Mouse (Mus musculus) megakaryocyte, embryonic 14.5 days (primary cell): ENCODE data around the gene Wipf1. TPM values are rescaled to one million over a fixed set of nuclear protein-coding genes. Genes with fewer than 3 reads are reported as not detected.

Experiments
- H3K27me3 ChIP-seq: replicated peaks from 2 replicates; pipeline ENCODE3; 2012; ENCODE audit warnings: inconsistent platforms
- H3K36me3 ChIP-seq: replicated peaks from 2 replicates; pipeline ENCODE3; 2012; ENCODE audit warnings: low read length, inconsistent platforms, mixed read lengths
- H3K4me1 ChIP-seq: 2 replicates; pipeline ENCODE4 v1.6.1; 2012; ENCODE audit warnings: inconsistent platforms
- H3K4me3 ChIP-seq: replicated peaks from 2 replicates; pipeline ENCODE3; 2012; ENCODE audit warnings: moderate library complexity, mild to moderate bottlenecking, inconsistent platforms
- H3K9me3 ChIP-seq: 2 replicates; pipeline ENCODE4 v1.6.1; 2012; ENCODE audit warnings: inconsistent platforms
- FLI1 ChIP-seq: IDR thresholded peaks from 2 replicates; pipeline ENCODE4 v1.6.1; 2012; ENCODE audit warnings: low read length, inconsistent platforms, mixed read lengths
- GATA1 ChIP-seq: IDR thresholded peaks from 3 replicates; pipeline ENCODE4 v1.6.1; 2012; ENCODE audit warnings: mixed read lengths, low read length, inconsistent platforms, borderline replicate concordance
- polyA plus RNA-seq: library from polyadenylated mRNA; stranded (reverse); fragments of >175 nt; gene quantifications from 2 replicates; pipeline ENCODE4 v1.2.3, GENCODE M21; 2012; ENCODE audit warnings: low replicate concordance; ENCODE audit not compliant: insufficient read depth

Wipf1 gene
- polyA plus RNA-seq, 1 experiment, result 310 TPM

GRCm38 (mm10) chr2:73475519-73475918 is 54.0 kb downstream of the Wipf1 start:
- Histone ChIP-seq H3K27me3 (no peaks in the 10 kb centered on the region), H3K4me1 (peaks cover 98% of the 10 kb centered on the region), H3K9me3 (no peaks in the 10 kb centered on the region), H3K4me3 (peak overlapping the region; percentile 36), H3K36me3 (peaks cover 95% of the 10 kb centered on the region)
- TF ChIP-seq FLI1 (no peak), GATA1 (no peak)

- Histone ChIP-seq H3K36me3 (peaks cover 86% of the 10 kb centered on the region), H3K27me3 (no peaks in the 10 kb centered on the region), H3K4me1 (peaks cover 98% of the 10 kb centered on the region), H3K4me3 (no peak overlapping the region), H3K9me3 (no peaks in the 10 kb centered on the region)
- TF ChIP-seq FLI1, result no peak
Measured at GRCm38 (mm10) chr2:73472130-73472529, 57.4 kb downstream of the Wipf1 start.

- TF ChIP-seq GATA1, result peak; percentile 53; the same call in 1 of the 3 replicates
- no peak for TF ChIP-seq FLI1
- Histone ChIP-seq H3K4me3 (peak overlapping the region; percentile 88), H3K4me1 (peaks cover 98% of the 10 kb centered on the region), H3K27me3 (no peaks in the 10 kb centered on the region), H3K9me3 (no peaks in the 10 kb centered on the region), H3K36me3 (peaks cover 86% of the 10 kb centered on the region)
Measured at GRCm38 (mm10) chr2:73470146-73470630, 59.3 kb downstream of the Wipf1 start.

- no peaks in the 10 kb centered on the region for H3K9me3 ChIP-seq
- peaks cover 98% of the 10 kb centered on the region for H3K4me1 ChIP-seq
- peaks cover 83% of the 10 kb centered on the region for H3K36me3 ChIP-seq
- TF ChIP-seq GATA1, result no peak
- no peak for TF ChIP-seq FLI1
- peak overlapping the region; percentile 88 for H3K4me3 ChIP-seq
- no peaks in the 10 kb centered on the region for H3K27me3 ChIP-seq
Measured at GRCm38 (mm10) chr2:73469552-73469951, 60.0 kb downstream of the Wipf1 start.

GRCm38 (mm10) chr2:73468993-73469392 is 60.5 kb downstream of the Wipf1 start:
- Histone ChIP-seq H3K36me3 (peaks cover 78% of the 10 kb centered on the region), H3K27me3 (no peaks in the 10 kb centered on the region), H3K4me3 (peak overlapping the region; percentile 19), H3K9me3 (no peaks in the 10 kb centered on the region), H3K4me1 (peaks cover 98% of the 10 kb centered on the region)
- TF ChIP-seq GATA1 (no peak), FLI1 (no peak)

GRCm38 (mm10) chr2:73467071-73467851 is 62.3 kb downstream of the Wipf1 start:
- no peaks in the 10 kb centered on the region for H3K27me3 ChIP-seq
- H3K4me3 ChIP-seq, result peak overlapping the region; percentile 47
- TF ChIP-seq GATA1 (no peak), FLI1 (no peak)
- peaks cover 77% of the 10 kb centered on the region for H3K36me3 ChIP-seq
- H3K4me1 ChIP-seq, result peaks cover 100% of the 10 kb centered on the region
- no peaks in the 10 kb centered on the region for H3K9me3 ChIP-seq

- Histone ChIP-seq H3K9me3 (no peaks in the 10 kb centered on the region), H3K27me3 (no peaks in the 10 kb centered on the region), H3K36me3 (peaks cover 78% of the 10 kb centered on the region), H3K4me3 (no peak overlapping the region), H3K4me1 (peaks cover 100% of the 10 kb centered on the region)
- TF ChIP-seq GATA1, result no peak
- no peak for TF ChIP-seq FLI1
Measured at GRCm38 (mm10) chr2:73466481-73466880, 63.1 kb downstream of the Wipf1 start.

GRCm38 (mm10) chr2:73463431-73464194 is 65.9 kb downstream of the Wipf1 start:
- H3K4me3 ChIP-seq, result peak overlapping the region; percentile 84
- H3K36me3 ChIP-seq, result peaks cover 76% of the 10 kb centered on the region
- H3K27me3 ChIP-seq, result no peaks in the 10 kb centered on the region
- TF ChIP-seq FLI1, result no peak
- peaks cover 100% of the 10 kb centered on the region for H3K4me1 ChIP-seq
- no peaks in the 10 kb centered on the region for H3K9me3 ChIP-seq

GRCm38 (mm10) chr2:73462757-73463339 is 66.7 kb downstream of the Wipf1 start:
- Histone ChIP-seq H3K4me1 (peaks cover 100% of the 10 kb centered on the region), H3K9me3 (no peaks in the 10 kb centered on the region), H3K27me3 (no peaks in the 10 kb centered on the region), H3K4me3 (peak overlapping the region; percentile 81), H3K36me3 (peaks cover 78% of the 10 kb centered on the region)
- no peak for TF ChIP-seq GATA1
- no peak for TF ChIP-seq FLI1

GRCm38 (mm10) chr2:73462265-73462664 is 67.3 kb downstream of the Wipf1 start:
- Histone ChIP-seq H3K4me3 (peak overlapping the region; percentile 12), H3K27me3 (no peaks in the 10 kb centered on the region), H3K36me3 (peaks cover 80% of the 10 kb centered on the region), H3K9me3 (no peaks in the 10 kb centered on the region), H3K4me1 (peaks cover 100% of the 10 kb centered on the region)
- no peak for TF ChIP-seq FLI1
- TF ChIP-seq GATA1, result no peak
